Mouse (Mus musculus): ENCODE results near the gene Gramd4. TPM values are rescaled to one million over a fixed set of nuclear protein-coding genes. Genes with fewer than 3 reads are reported as not detected.

Gene Gramd4
- polyA plus RNA-seq, 1 experiment, result 25.1 TPM

GRCm38 (mm10) chr15:86058394-86058915 lies 960 bp downstream of the Gramd4 start:
- no peaks in the 10 kb centered on the region for H3K27me3 ChIP-seq (ENCODE audit: control insufficient read depth, insufficient read depth, low read length)
- no peak for TF ChIP-seq CTCF (IDR thresholded peaks at IDR 0.05; ENCODE audit: extremely low read depth, insufficient read length, insufficient replicate concordance, low read depth, low read length)
- TF ChIP-seq POLR2A (IDR thresholded peaks at IDR 0.05; ENCODE audit: low read depth, low read length), result no peak

DNA sequence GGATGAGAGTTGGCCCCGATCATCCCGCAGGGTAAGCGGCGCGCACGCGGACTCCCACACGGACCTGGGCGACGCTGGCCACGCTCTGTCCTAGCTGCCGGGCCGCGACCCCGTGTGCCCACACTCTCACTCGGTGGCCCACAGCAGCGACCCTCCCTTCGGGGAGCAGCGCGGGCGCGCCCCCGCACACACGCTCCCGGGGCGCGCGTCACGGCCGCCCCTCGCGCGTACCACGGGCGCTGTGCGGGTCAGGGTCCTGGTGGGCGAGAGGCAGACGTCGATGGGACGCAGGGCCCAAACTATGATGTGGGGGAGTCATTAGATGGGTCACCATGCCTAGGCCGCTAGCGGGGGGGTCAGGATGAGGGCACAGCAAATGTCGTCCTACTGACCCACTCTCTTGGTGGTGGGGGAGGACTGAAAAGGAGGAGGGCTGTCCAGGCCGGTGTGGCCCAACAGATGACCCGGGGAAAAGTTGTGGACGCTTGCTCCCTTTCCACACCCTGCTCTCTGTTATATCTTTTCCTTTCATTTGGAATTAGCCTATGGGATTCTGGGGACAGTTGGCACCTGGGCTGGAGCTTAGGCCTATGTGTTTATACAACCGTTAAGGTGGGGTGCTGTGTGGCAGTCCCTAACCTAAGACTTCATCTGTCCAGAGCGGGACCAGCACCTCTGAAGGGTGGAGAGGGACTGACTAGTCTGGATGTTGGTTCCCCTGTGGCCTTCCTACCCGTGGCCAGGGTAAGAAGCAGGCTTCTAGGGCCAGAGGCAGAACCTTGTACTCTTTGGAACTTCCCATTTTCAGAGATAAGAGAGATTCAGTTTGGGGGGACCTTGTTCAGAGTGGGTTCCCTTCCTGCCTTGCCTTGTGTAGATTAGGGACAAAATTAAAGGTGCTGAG lies 1.7 kb downstream of the Gramd4 start:
- Histone ChIP-seq H3K36me3 (ENCODE audit: control insufficient read depth, insufficient read depth, low read length) (no peaks in the 10 kb centered on the region), H3K4me1 (ENCODE audit: control insufficient read depth, insufficient read depth, insufficient read length, low read length) (peaks cover 47% of the 10 kb centered on the region), H3K27me3 (ENCODE audit: control insufficient read depth, insufficient read depth, low read length) (no peaks in the 10 kb centered on the region), H3K27ac (ENCODE audit: insufficient read depth, low read depth, low read length) (peak overlapping the region; percentile 31), H3K4me3 (ENCODE audit: low read depth, low read length) (peak overlapping the region; percentile 78)
- 2% methylated on average over 49 of the region's 49 CpGs for WGBS
- TF ChIP-seq CTCF (IDR thresholded peaks at IDR 0.05; ENCODE audit: extremely low read depth, insufficient read length, insufficient replicate concordance, low read depth, low read length) (no peak), POLR2A (IDR thresholded peaks at IDR 0.05; ENCODE audit: low read depth, low read length) (no peak)

More at GRCm38 (mm10) chr15:86058394-86058915, 960 bp downstream of the Gramd4 start:
- no peaks in the 10 kb centered on the region for H3K36me3 ChIP-seq (ENCODE audit: control insufficient read depth, insufficient read depth, low read length)
- peak overlapping the region; percentile 31 for H3K27ac ChIP-seq (ENCODE audit: insufficient read depth, low read depth, low read length)
- peak overlapping the region; percentile 78 for H3K4me3 ChIP-seq (ENCODE audit: low read depth, low read length)
- WGBS, result 1% methylated on average over 70 of the region's 70 CpGs
- H3K4me1 ChIP-seq (ENCODE audit: control insufficient read depth, insufficient read depth, insufficient read length, low read length), result peaks cover 42% of the 10 kb centered on the region

DNA sequence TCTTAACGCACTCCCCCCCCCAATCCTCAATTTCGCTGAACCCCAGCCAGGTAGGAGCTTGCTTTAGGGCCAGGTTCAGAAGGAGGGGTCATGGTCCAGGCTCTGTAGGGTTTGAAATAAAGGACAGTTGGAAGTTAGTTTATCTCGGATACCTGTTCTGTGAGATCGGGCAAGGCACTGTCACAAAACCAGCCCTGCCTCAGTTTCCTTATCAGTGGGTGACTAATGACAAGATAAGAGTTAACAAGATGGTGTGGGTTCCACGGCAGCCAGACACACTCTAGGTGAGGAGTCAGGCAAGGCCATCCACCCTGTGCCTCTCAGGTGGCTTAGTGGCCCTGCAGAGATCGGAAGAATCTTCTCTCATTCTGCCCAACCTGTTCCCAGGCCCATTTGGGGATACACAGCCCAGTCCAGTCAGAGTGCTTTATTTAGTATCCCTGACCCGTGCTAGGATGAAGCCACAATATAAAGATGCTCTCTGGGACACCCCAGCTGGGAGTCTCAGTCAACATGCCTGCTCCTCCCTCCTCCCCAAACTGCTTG lies 2.4 kb downstream of the Gramd4 start:
- 35% methylated on average over 7 of the region's 7 CpGs for WGBS
- Histone ChIP-seq H3K36me3 (ENCODE audit: control insufficient read depth, insufficient read depth, low read length) (no peaks in the 10 kb centered on the region), H3K4me1 (ENCODE audit: control insufficient read depth, insufficient read depth, insufficient read length, low read length) (peaks cover 52% of the 10 kb centered on the region), H3K4me3 (ENCODE audit: low read depth, low read length) (peak overlapping the region; percentile 78), H3K27me3 (ENCODE audit: control insufficient read depth, insufficient read depth, low read length) (no peaks in the 10 kb centered on the region), H3K27ac (ENCODE audit: insufficient read depth, low read depth, low read length) (peak overlapping the region; percentile 31; the same call in 1 of the 2 replicates)
- TF ChIP-seq POLR2A (IDR thresholded peaks at IDR 0.05; ENCODE audit: low read depth, low read length), result no peak

DNA sequence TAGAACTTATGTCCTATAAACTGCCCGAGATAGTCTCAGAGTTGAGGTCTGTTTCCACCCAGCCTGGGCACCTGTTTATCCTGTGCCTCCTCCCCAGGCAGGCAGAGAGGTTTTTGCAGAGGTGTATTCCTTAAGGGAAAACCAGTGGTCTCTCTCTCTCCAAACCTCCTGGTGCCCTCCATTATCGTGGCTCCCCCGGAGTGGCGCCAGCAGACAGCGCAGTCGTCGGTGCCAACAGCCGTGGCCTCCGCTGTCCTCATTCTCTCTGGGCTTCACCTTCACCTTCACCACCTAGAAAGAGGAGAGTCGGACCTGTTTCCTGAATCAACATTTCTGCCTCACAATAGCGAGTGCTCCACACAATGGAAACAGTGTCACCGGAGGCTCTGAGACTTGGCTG lies 3.1 kb downstream of the Gramd4 start:
- Histone ChIP-seq H3K36me3 (ENCODE audit: control insufficient read depth, insufficient read depth, low read length) (no peaks in the 10 kb centered on the region), H3K4me3 (ENCODE audit: low read depth, low read length) (no peak overlapping the region), H3K4me1 (ENCODE audit: control insufficient read depth, insufficient read depth, insufficient read length, low read length) (peaks cover 58% of the 10 kb centered on the region), H3K27ac (ENCODE audit: insufficient read depth, low read depth, low read length) (no peak overlapping the region), H3K27me3 (ENCODE audit: control insufficient read depth, insufficient read depth, low read length) (no peaks in the 10 kb centered on the region)
- no peak for TF ChIP-seq CTCF (IDR thresholded peaks at IDR 0.05; ENCODE audit: extremely low read depth, insufficient read length, insufficient replicate concordance, low read depth, low read length)
- no peak for TF ChIP-seq POLR2A (IDR thresholded peaks at IDR 0.05; ENCODE audit: low read depth, low read length)
- 68% methylated on average over 12 of the region's 12 CpGs for WGBS

GRCm38 (mm10) chr15:86061221-86061620 lies 3.7 kb downstream of the Gramd4 start:
- 49% methylated on average over 7 of the region's 7 CpGs for WGBS
- Histone ChIP-seq H3K27ac (ENCODE audit: insufficient read depth, low read depth, low read length) (peak overlapping the region; percentile 43), H3K4me1 (ENCODE audit: control insufficient read depth, insufficient read depth, insufficient read length, low read length) (peaks cover 62% of the 10 kb centered on the region)

DNA sequence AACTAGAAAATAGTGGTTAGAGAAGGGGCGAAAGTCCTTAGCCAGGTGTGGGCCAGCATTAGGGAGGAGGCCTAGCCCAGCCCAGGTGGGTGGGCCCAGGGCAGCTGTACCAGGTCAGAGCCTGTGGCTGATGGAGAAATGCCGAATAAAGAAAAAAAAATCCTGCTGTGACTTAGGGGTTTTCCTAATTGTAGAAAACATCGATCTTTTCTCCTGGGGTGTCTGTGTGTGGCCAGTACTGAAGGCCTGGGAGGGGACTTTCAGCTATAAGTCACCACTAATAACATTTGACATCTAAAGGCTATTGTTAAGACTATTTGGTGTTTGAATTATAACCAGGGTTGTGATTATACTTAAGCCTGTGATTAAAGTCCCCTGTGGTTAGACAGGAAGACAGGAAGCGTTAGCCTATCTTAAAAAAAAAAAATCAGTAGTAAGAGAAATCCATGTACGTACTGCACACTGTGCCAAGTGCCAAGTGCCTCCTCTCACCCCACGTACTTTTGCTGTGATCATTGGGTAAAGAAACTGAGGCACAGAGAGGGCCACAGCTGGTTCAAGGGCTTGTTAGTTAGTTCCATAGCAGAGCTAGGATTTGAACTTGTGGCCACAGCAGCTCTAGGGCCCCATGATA lies 4.5 kb downstream of the Gramd4 start:
- 27% methylated on average over 6 of the region's 6 CpGs for WGBS
- H3K27ac ChIP-seq (ENCODE audit: insufficient read depth, low read depth, low read length), result peak overlapping the region; percentile 43
- peaks cover 65% of the 10 kb centered on the region for H3K4me1 ChIP-seq (ENCODE audit: control insufficient read depth, insufficient read depth, insufficient read length, low read length)

More at GRCm38 (mm10) chr15:86061221-86061620, 3.7 kb downstream of the Gramd4 start:
- no peaks in the 10 kb centered on the region for H3K27me3 ChIP-seq (ENCODE audit: control insufficient read depth, insufficient read depth, low read length)
- TF ChIP-seq CTCF (IDR thresholded peaks at IDR 0.05; ENCODE audit: extremely low read depth, insufficient read length, insufficient replicate concordance, low read depth, low read length), result no peak
- TF ChIP-seq POLR2A (IDR thresholded peaks at IDR 0.05; ENCODE audit: low read depth, low read length), result no peak
- H3K36me3 ChIP-seq (ENCODE audit: control insufficient read depth, insufficient read depth, low read length), result no peaks in the 10 kb centered on the region
- peak overlapping the region; percentile 1; the same call in 1 of the 2 replicates for H3K4me3 ChIP-seq (ENCODE audit: low read depth, low read length)

More for the DNA sequence above, 4.5 kb downstream of the Gramd4 start:
- Histone ChIP-seq H3K36me3 (ENCODE audit: control insufficient read depth, insufficient read depth, low read length) (no peaks in the 10 kb centered on the region), H3K4me3 (ENCODE audit: low read depth, low read length) (no peak overlapping the region), H3K27me3 (ENCODE audit: control insufficient read depth, insufficient read depth, low read length) (no peaks in the 10 kb centered on the region)
- TF ChIP-seq CTCF (IDR thresholded peaks at IDR 0.05; ENCODE audit: extremely low read depth, insufficient read length, insufficient replicate concordance, low read depth, low read length), result no peak
- TF ChIP-seq POLR2A (IDR thresholded peaks at IDR 0.05; ENCODE audit: low read depth, low read length), result no peak

All from small intestine, adult 2 months (tissue).